Mouse (Mus musculus) urinary bladder, adult 18-20 months (tissue): ENCODE results near the gene Mael.

Experiments used
- DNase-seq, 2 experiments: peaks; one replicate each; pipeline ENCODE4 v3.0.0; 2022; ENCODE audit warnings: low spot score in 2 of 2, mixed read lengths in 2 of 2

Mael gene

GRCm38 (mm10) chr1:166238315-166238969 lies at the start of gene Mael:
Mael (minus strand) TSS chr1:166238747.
- DNase-seq = no peak

GRCm38 (mm10) chr1:166286231-166286630 lies 47.7 kb upstream of the Mael start:
- no peak for DNase-seq

- no peak for DNase-seq
Observed at GRCm38 (mm10) chr1:166284390-166284789, 45.8 kb upstream of the Mael start.

- no peak for DNase-seq
Observed at GRCm38 (mm10) chr1:166283451-166283850, 44.9 kb upstream of the Mael start.

GRCm38 (mm10) chr1:166282597-166283210 lies 44.2 kb upstream of the Mael start:
- peak in 1 of 2 experiments; percentile 22 for DNase-seq

GRCm38 (mm10) chr1:166281836-166282235 lies 43.3 kb upstream of the Mael start:
- no peak for DNase-seq

GRCm38 (mm10) chr1:166281287-166281686 lies 42.7 kb upstream of the Mael start:
- no peak for DNase-seq

GRCm38 (mm10) chr1:166280566-166280965 lies 42.0 kb upstream of the Mael start:
- DNase-seq = no peak

- DNase-seq = no peak
Observed at GRCm38 (mm10) chr1:166279580-166280206, 41.1 kb upstream of the Mael start.

GRCm38 (mm10) chr1:166278786-166279185 lies 40.2 kb upstream of the Mael start:
- DNase-seq = no peak

GRCm38 (mm10) chr1:166268218-166268617 lies 29.7 kb upstream of the Mael start:
- no peak for DNase-seq

GRCm38 (mm10) chr1:166266918-166267317 lies 28.4 kb upstream of the Mael start:
- no peak for DNase-seq

GRCm38 (mm10) chr1:166266001-166266705 lies 27.6 kb upstream of the Mael start:
- DNase-seq = no peak

- DNase-seq = no peak
Observed at GRCm38 (mm10) chr1:166259526-166259925, 21.0 kb upstream of the Mael start.

- DNase-seq = no peak
Observed at GRCm38 (mm10) chr1:166256898-166257297, 18.4 kb upstream of the Mael start.

- no peak for DNase-seq
Observed at GRCm38 (mm10) chr1:166256302-166256701, 17.8 kb upstream of the Mael start.

GRCm38 (mm10) chr1:166255651-166256050 lies 17.1 kb upstream of the Mael start:
- no peak for DNase-seq

GRCm38 (mm10) chr1:166255091-166255490 lies 16.5 kb upstream of the Mael start:
- DNase-seq = no peak

GRCm38 (mm10) chr1:166253898-166254894 lies 15.6 kb upstream of the Mael start, which contains the start of gene Ildr2:
Ildr2 (plus strand) TSS chr1:166254139.
- peak; percentile 40 to 43 for DNase-seq

GRCm38 (mm10) chr1:166244285-166244684 lies 5.7 kb upstream of the Mael start:
- DNase-seq = no peak

- no peak for DNase-seq
Observed at GRCm38 (mm10) chr1:166214181-166214580, 24.4 kb downstream of the Mael start.
